Mouse (Mus musculus) testis, adult 2 months (tissue): ENCODE data around the gene Itga3.

Source experiments
- CTCF ChIP-seq: fragments of 200-500 bp; IDR thresholded peaks from 2 replicates; pipeline ENCODE4 v1.5.1; 2012; ENCODE audit warnings: low read depth, mild to moderate bottlenecking, inconsistent platforms, low read length, moderate library complexity; ENCODE audit not compliant: control insufficient read depth, insufficient read depth, insufficient replicate concordance
- POLR2A ChIP-seq: fragments of 200-500 bp; IDR thresholded peaks from 2 replicates; pipeline ENCODE4 v1.6.1; 2012; ENCODE audit warnings: low read depth, mild to moderate bottlenecking, inconsistent platforms, low read length, moderate library complexity; ENCODE audit not compliant: control insufficient read depth

- TF ChIP-seq CTCF (no peak), POLR2A (no peak)
Observed at GRCm38 (mm10) chr11:95097889-95098288, 21.3 kb upstream of the Itga3 start.
